Mouse (Mus musculus) midbrain, postnatal 0 days (tissue): ENCODE data around the gene Olfr1373. TPM values are rescaled to one million over a fixed set of nuclear protein-coding genes. Genes with fewer than 3 reads are reported as not detected.

Experiments used
- ATAC-seq: fragments of 200-750 bp; cut with Nextera tagmentation; 2 replicates; pipeline ENCODE4 v1.8.0; 2017; ENCODE audit warnings: moderate number of reproducible peaks, mild to moderate bottlenecking, moderate TSS enrichment, moderate library complexity; ENCODE audit not compliant: low FRiP score
- DNase-seq: peaks from one replicate; pipeline ENCODE4 v3.0.0-alpha.2; 2015; ENCODE audit warnings: low spot score
- H3K27ac ChIP-seq: fragments of 300-500 bp; sonication (generic); 2 replicates; pipeline ENCODE4 v1.5.1; 2014; ENCODE audit warnings: low read depth, mild to moderate bottlenecking, low read length, mixed read lengths
- H3K27me3 ChIP-seq: fragments of 300-500 bp; sonication (generic); 2 replicates; pipeline ENCODE4 v1.6.1; 2014; ENCODE audit warnings: low read length, control low read depth, mixed read lengths; ENCODE audit not compliant: insufficient read depth
- H3K36me3 ChIP-seq: fragments of 300-500 bp; sonication (generic); 2 replicates; pipeline ENCODE4 v1.6.1; 2014; ENCODE audit warnings: low read length, control low read depth, mixed read lengths; ENCODE audit not compliant: insufficient read depth
- H3K4me1 ChIP-seq: fragments of 300-500 bp; sonication (generic); 2 replicates; pipeline ENCODE4 v1.6.1; 2014; ENCODE audit warnings: mild to moderate bottlenecking, control low read depth, antibody characterized with exemption, low read length, mixed read lengths; ENCODE audit not compliant: insufficient read depth
- H3K4me2 ChIP-seq: fragments of 300-500 bp; sonication (generic); 2 replicates; pipeline ENCODE4 v1.6.1; 2014; ENCODE audit warnings: low read depth, mild to moderate bottlenecking, low read length, mixed read lengths; ENCODE audit not compliant: poor library complexity, severe bottlenecking
- H3K4me3 ChIP-seq: fragments of 300-500 bp; sonication (generic); 2 replicates; pipeline ENCODE4 v1.5.1; 2014; ENCODE audit warnings: low read depth, mild to moderate bottlenecking, low read length, moderate library complexity
- H3K9ac ChIP-seq: fragments of 300-500 bp; sonication (generic); replicated peaks from 2 replicates; pipeline ENCODE4 v1.6.1; 2014; ENCODE audit warnings: mild to moderate bottlenecking, low read length, moderate library complexity, mixed read lengths; ENCODE audit not compliant: poor library complexity, severe bottlenecking
- H3K9me3 ChIP-seq: fragments of 300-500 bp; sonication (generic); 2 replicates; pipeline ENCODE4 v1.6.1; 2016; ENCODE audit warnings: low read length, control low read depth
- CTCF ChIP-seq: IDR thresholded peaks from 2 replicates; pipeline ENCODE4 v1.5.1; 2016; ENCODE audit warnings: antibody characterized with exemption, mild to moderate bottlenecking
- whole genome bisulfite sequencing: fragments of 180-500 bp; shearing (Covaris S2); extraction: QIAGEN DNeasy Blood & Tissue Kit; methylation state at CpG from one replicate; pipeline ENCODE4 v1.1.7; 2014; 5-methylcytosine and 5-hydroxymethylcytosine counted together
- polyA plus RNA-seq: library from polyadenylated mRNA; unstranded; fragments of >200 nt; fragmentation: Nextera tagmentation; extraction: Ambion mirVana; gene quantifications from 2 replicates; pipeline ENCODE4 v1.2.1, GENCODE M21; 2015
- total RNA-seq: library from RNA; depleted of rRNA; stranded (reverse); fragments of >200 nt; gene quantifications from 2 replicates; pipeline ENCODE4 v1.2.3, GENCODE M21; 2014

The Olfr1373 gene
- total and polyA plus RNA-seq, 2 experiments from 2014 or later = not detected

- 87% methylated on average over 2 of the region's 2 CpGs for WGBS
- ATAC-seq = no peak
- H3K4me2 ChIP-seq = no peak overlapping the region
Observed at GRCm38 (mm10) chr11:52106037-52106436, 39.3 kb downstream of the Olfr1373 start.

GRCm38 (mm10) chr11:52105503-52105902 is 39.8 kb downstream of the Olfr1373 start:
- TF ChIP-seq CTCF = no peak
- no peak for DNase-seq
- Histone ChIP-seq H3K27me3 (no peaks in the 10 kb centered on the region), H3K9me3 (no peaks in the 10 kb centered on the region), H3K4me1 (peaks cover 12% of the 10 kb centered on the region; the same call in 1 of the 2 replicates), H3K9ac (no peak overlapping the region), H3K4me3 (no peak overlapping the region), H3K36me3 (no peaks in the 10 kb centered on the region), H3K4me2 (no peak overlapping the region), H3K27ac (no peak overlapping the region)
- no peak for ATAC-seq

More at GRCm38 (mm10) chr11:52106037-52106436, 39.3 kb downstream of the Olfr1373 start:
- no peak overlapping the region for H3K4me3 ChIP-seq
- no peak for TF ChIP-seq CTCF
- H3K36me3 ChIP-seq = no peaks in the 10 kb centered on the region
- no peak for DNase-seq
- H3K27ac ChIP-seq = no peak overlapping the region
- H3K9ac ChIP-seq = no peak overlapping the region
- no peaks in the 10 kb centered on the region for H3K27me3 ChIP-seq
- H3K9me3 ChIP-seq = no peaks in the 10 kb centered on the region
- H3K4me1 ChIP-seq = 0 out of 2 replicates have a peak, but pooled peaks cover 8% of the 10 kb centered on the region

- ATAC-seq = no peak
- WGBS = 91% methylated on average over 4 of the region's 4 CpGs
- no peak overlapping the region for H3K4me2 ChIP-seq
- no peak for TF ChIP-seq CTCF
- no peaks in the 10 kb centered on the region for H3K27me3 ChIP-seq
- H3K4me3 ChIP-seq = no peak overlapping the region
- H3K9ac ChIP-seq = no peak overlapping the region
- no peaks in the 10 kb centered on the region for H3K36me3 ChIP-seq
- DNase-seq = no peak
- peaks cover 18% of the 10 kb centered on the region; the same call in 1 of the 2 replicates for H3K4me1 ChIP-seq
- H3K9me3 ChIP-seq = no peaks in the 10 kb centered on the region
- no peak overlapping the region for H3K27ac ChIP-seq
Observed at GRCm38 (mm10) chr11:52102977-52103376, 42.4 kb downstream of the Olfr1373 start.

- no peak for ATAC-seq
- Histone ChIP-seq H3K4me1 (peaks cover 16% of the 10 kb centered on the region; the same call in 1 of the 2 replicates), H3K27ac (no peak overlapping the region), H3K4me2 (peak overlapping the region; percentile 59), H3K9me3 (no peaks in the 10 kb centered on the region), H3K4me3 (peak overlapping the region; percentile 97), H3K9ac (peak overlapping the region; percentile 99), H3K27me3 (no peaks in the 10 kb centered on the region), H3K36me3 (no peaks in the 10 kb centered on the region)
- no peak for DNase-seq
- TF ChIP-seq CTCF = no peak
- WGBS = 6% methylated on average over 7 of the region's 7 CpGs
Observed at GRCm38 (mm10) chr11:52099771-52100219, 45.5 kb downstream of the Olfr1373 start.

GRCm38 (mm10) chr11:52099031-52099761 is 46.1 kb downstream of the Olfr1373 start:
- TF ChIP-seq CTCF = no peak
- Histone ChIP-seq H3K36me3 (no peaks in the 10 kb centered on the region), H3K27ac (peak overlapping the region; percentile 100), H3K9ac (peak overlapping the region; percentile 99), H3K9me3 (no peaks in the 10 kb centered on the region), H3K27me3 (no peaks in the 10 kb centered on the region), H3K4me2 (peak overlapping the region; percentile 59), H3K4me1 (peaks cover 16% of the 10 kb centered on the region; the same call in 1 of the 2 replicates), H3K4me3 (peak overlapping the region; percentile 97)
- ATAC-seq (peak; percentile 84), DNase-seq (peak; percentile 79)
- 0% methylated on average over 54 of the region's 72 CpGs for whole genome bisulfite sequencing

GRCm38 (mm10) chr11:52098398-52098946 is 46.9 kb downstream of the Olfr1373 start, which contains the start of gene Ppp2ca:
Gene Ppp2ca, plus strand, starts transcription at chr11:52098681.
- H3K27ac ChIP-seq = peak within 1 kb of the TSS; percentile 100
- DNase-seq (peak; percentile 99), ATAC-seq (peak; percentile 99)
- no peak for TF ChIP-seq CTCF
- H3K9ac ChIP-seq = peak within 1 kb of the TSS; percentile 99
- H3K27me3 ChIP-seq = no peaks in the 10 kb centered on the region
- peak within 1 kb of the TSS; percentile 97 for H3K4me3 ChIP-seq
- H3K9me3 ChIP-seq = no peaks in the 10 kb centered on the region
- peaks cover 16% of the 10 kb centered on the region; the same call in 1 of the 2 replicates for H3K4me1 ChIP-seq
- WGBS = 0% methylated on average over 52 of the region's 53 CpGs
- H3K4me2 ChIP-seq = peak within 1 kb of the TSS; percentile 59
- no peaks in the 10 kb centered on the region for H3K36me3 ChIP-seq
